In the genomic region with DNA sequence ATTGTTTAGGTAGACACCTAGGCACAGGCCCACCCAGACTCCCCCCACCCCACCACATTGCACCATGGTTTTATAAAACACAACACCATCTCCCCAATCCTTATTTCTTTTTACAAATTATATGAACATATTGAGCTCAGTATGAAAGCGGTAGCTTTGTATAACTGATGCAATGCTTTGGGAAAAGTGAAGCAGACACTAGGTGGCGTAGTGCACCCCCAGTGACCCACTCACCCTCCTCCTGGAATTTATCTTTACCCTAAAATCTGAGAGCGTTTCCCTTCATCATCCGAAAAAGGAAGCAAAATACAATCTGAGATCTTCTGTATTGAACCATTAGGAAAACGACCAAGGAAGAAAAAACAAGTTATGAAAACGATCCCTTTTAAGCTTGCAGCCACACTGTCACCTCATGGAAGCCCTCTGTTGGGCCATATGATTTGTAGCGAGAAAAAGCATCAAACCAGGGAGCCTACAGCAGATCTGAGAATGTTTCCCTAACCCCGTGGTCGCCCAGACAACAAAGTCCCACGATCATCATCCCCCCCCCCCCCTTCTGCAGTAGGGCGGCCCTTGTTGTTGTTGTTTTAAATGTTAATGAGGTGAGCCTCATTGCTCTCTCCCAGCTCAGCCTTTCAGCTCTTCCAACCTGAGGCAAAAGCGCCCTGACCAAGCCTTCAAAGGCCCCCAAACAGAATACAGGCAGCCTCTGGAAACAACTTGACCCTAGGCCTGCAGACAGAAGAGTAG, we compare ENCODE assay signal across 8 mouse cellular contexts.
A peak's percentile ranks its signal among the peaks of the same experiment; 100 is the strongest.
DNase-seq lines count a peak whose midpoint lies in the region; ATAC-seq and TF ChIP-seq lines count a peak whose summit lies in the region.
"Had no signal": no experiment of that assay in that cellular context is flagged by ENCODE, and none has a peak within 500 bp of the region (broad histone marks: within the 10 kb centered on the region; RNA-seq: fewer than 3 reads in every experiment).

No protein-coding gene starts in this region.

- 62% methylated on average over 12 of the region's 12 CpGs for WGBS in liver, adult 2 months
- WGBS in liver, embryonic 12.5 days (ENCODE audit: insufficient replicate concordance) = 35% methylated on average over 12 of the region's 12 CpGs
- WGBS in forebrain, embryonic 12.5 days = 9% methylated on average over 12 of the region's 12 CpGs
- WGBS in liver, postnatal 0 days (ENCODE audit: insufficient replicate concordance) = 36% methylated on average over 11 of the region's 12 CpGs
- 42% methylated on average over 12 of the region's 12 CpGs for WGBS in thymus, adult 2 months

- H3K9ac ChIP-seq in liver, adult 2 months (ENCODE audit: low read depth, low read length) = no peak overlapping the region
- no peak overlapping the region for H3K9ac ChIP-seq in liver, embryonic 12.5 days
- no peak overlapping the region for H3K9ac ChIP-seq in forebrain, embryonic 12.5 days
- H3K9ac ChIP-seq in liver, postnatal 0 days (replicated peaks) = no peak overlapping the region
- H3K9ac ChIP-seq: embryonic facial prominence, embryonic 13.5 days had no signal

- H3K36me3 ChIP-seq in liver, adult 2 months (ENCODE audit: control insufficient read depth, insufficient read depth, low read length) = no peaks in the 10 kb centered on the region
- H3K36me3 ChIP-seq in liver, embryonic 12.5 days = no peaks in the 10 kb centered on the region
- no peaks in the 10 kb centered on the region for H3K36me3 ChIP-seq in forebrain, embryonic 12.5 days (replicated peaks)
- no peaks in the 10 kb centered on the region for H3K36me3 ChIP-seq in liver, postnatal 0 days (replicated peaks; ENCODE audit: insufficient read depth, low read length)
- H3K36me3 ChIP-seq in thymus, adult 2 months (ENCODE audit: control insufficient read depth, insufficient read depth, low read length) = no peaks in the 10 kb centered on the region
- H3K36me3 ChIP-seq: embryonic facial prominence, embryonic 13.5 days had no signal

- H3K27me3 ChIP-seq in liver, adult 2 months (ENCODE audit: control insufficient read depth, insufficient read depth, low read length) = no peaks in the 10 kb centered on the region
- H3K27me3 ChIP-seq in liver, embryonic 12.5 days (replicated peaks) = peaks cover 11% of the 10 kb centered on the region; the same call in 1 of the 2 replicates
- H3K27me3 ChIP-seq in forebrain, embryonic 12.5 days = peaks cover 66% of the 10 kb centered on the region
- no peaks in the 10 kb centered on the region for H3K27me3 ChIP-seq in liver, postnatal 0 days (ENCODE audit: insufficient read depth, low read length)
- H3K27me3 ChIP-seq in thymus, adult 2 months (ENCODE audit: control insufficient read depth, insufficient read depth, low read length) = no peaks in the 10 kb centered on the region

- TF ChIP-seq POLR2A in liver, adult 2 months (IDR thresholded peaks at IDR 0.05; ENCODE audit: extremely low read depth, insufficient read depth, low read length) = no peak
- no peak for TF ChIP-seq POLR2A in thymus, adult 2 months (IDR thresholded peaks at IDR 0.05; ENCODE audit: control insufficient read depth, extremely low read depth, insufficient read depth, low read length, poor library complexity)

- no peak for ATAC-seq in liver, embryonic 12.5 days
- peak; percentile 73 for ATAC-seq in forebrain, embryonic 12.5 days (ENCODE audit: low FRiP score)
- no peak for ATAC-seq in liver, postnatal 0 days

- H3K4me2 ChIP-seq in liver, embryonic 12.5 days = no peak overlapping the region
- H3K4me2 ChIP-seq in forebrain, embryonic 12.5 days = peak overlapping the region; percentile 25
- H3K4me2 ChIP-seq in liver, postnatal 0 days (ENCODE audit: low read depth, low read length) = no peak overlapping the region
- H3K4me2 ChIP-seq: embryonic facial prominence, embryonic 13.5 days had no signal

- H3K9me3 ChIP-seq in liver, embryonic 12.5 days (replicated peaks) = no peaks in the 10 kb centered on the region
- H3K9me3 ChIP-seq in forebrain, embryonic 12.5 days = no peaks in the 10 kb centered on the region
- H3K9me3 ChIP-seq in liver, postnatal 0 days (ENCODE audit: low read length) = no peaks in the 10 kb centered on the region
- H3K9me3 ChIP-seq: embryonic facial prominence, embryonic 13.5 days had no signal

- no peaks in the 10 kb centered on the region for H3K4me1 ChIP-seq in liver, adult 2 months (ENCODE audit: control insufficient read depth, insufficient read depth, low read length)
- peaks cover 66% of the 10 kb centered on the region for H3K4me1 ChIP-seq in liver, embryonic 12.5 days
- peaks cover 27% of the 10 kb centered on the region for H3K4me1 ChIP-seq in forebrain, embryonic 12.5 days
- peaks cover 10% of the 10 kb centered on the region; the same call in 1 of the 2 replicates for H3K4me1 ChIP-seq in liver, postnatal 0 days (ENCODE audit: insufficient read depth)
- H3K4me1 ChIP-seq in thymus, adult 2 months (replicated peaks; ENCODE audit: control insufficient read depth, insufficient read depth, low read length) = no peaks in the 10 kb centered on the region

- H3K4me3 ChIP-seq in liver, adult 2 months (ENCODE audit: insufficient read depth, low read depth, low read length) = no peak overlapping the region
- H3K4me3 ChIP-seq in liver, embryonic 12.5 days = no peak overlapping the region
- no peak overlapping the region for H3K4me3 ChIP-seq in forebrain, embryonic 12.5 days (replicated peaks)
- no peak overlapping the region for H3K4me3 ChIP-seq in liver, postnatal 0 days (ENCODE audit: low read depth, low read length)
- no peak overlapping the region for H3K4me3 ChIP-seq in thymus, adult 2 months (ENCODE audit: control insufficient read depth, insufficient read depth, low read length)
- H3K4me3 ChIP-seq: embryonic facial prominence, embryonic 13.5 days had no signal

- no peak for DNase-seq in liver, adult 2 months (ENCODE audit: extremely low read depth, low read depth, low spot score)
- peak; percentile 64 for DNase-seq in brain, adult 2 months (ENCODE audit: low read depth, low spot score)
- no peak for DNase-seq in liver, postnatal 0 days
- DNase-seq in urinary bladder, postnatal 14 days (ENCODE audit: low spot score) = no peak
- DNase-seq in thymus, adult 2 months = no peak

- no peaks in the 10 kb centered on the region for H3K79me2 ChIP-seq in liver, adult 2 months (ENCODE audit: control insufficient read depth, insufficient read depth, low read length)

- TF ChIP-seq EP300 in liver, postnatal 0 days (IDR thresholded peaks at IDR 0.05; ENCODE audit: low read depth) = no peak

- TF ChIP-seq CTCF in liver, adult 2 months (IDR thresholded peaks at IDR 0.05; ENCODE audit: low read depth, low read length) = peak; percentile 23; the same call in 1 of the 2 replicates
- TF ChIP-seq CTCF in liver, postnatal 0 days (IDR thresholded peaks at IDR 0.05; ENCODE audit: low read depth) = peak; percentile 60
- no peak for TF ChIP-seq CTCF in thymus, adult 2 months (IDR thresholded peaks at IDR 0.05; ENCODE audit: borderline replicate concordance, control insufficient read depth, extremely low read depth, insufficient read depth, low read length, poor library complexity)

- H3K27ac ChIP-seq in liver, adult 2 months (replicated peaks; ENCODE audit: insufficient read depth, low read depth, low read length) = no peak overlapping the region
- H3K27ac ChIP-seq in liver, embryonic 12.5 days = no peak overlapping the region
- no peak overlapping the region for H3K27ac ChIP-seq in forebrain, embryonic 12.5 days
- H3K27ac ChIP-seq in liver, postnatal 0 days (ENCODE audit: low read depth) = no peak overlapping the region
- H3K27ac ChIP-seq in thymus, adult 2 months (ENCODE audit: control insufficient read depth, insufficient read depth, low read length) = no peak overlapping the region
- H3K27ac ChIP-seq: embryonic facial prominence, embryonic 13.5 days had no signal
